Mouse (Mus musculus) macrophage (primary cell): ENCODE data around the gene Rps12. TPM values are rescaled to one million over a fixed set of nuclear protein-coding genes. Genes with fewer than 3 reads are reported as not detected.

ENCODE experiments used
- H3K27ac ChIP-seq: fragments of 350-480 bp; formaldehyde crosslinking; 2 replicates; pipeline ENCODE4 v1.9.0; 2021
- H3K36me3 ChIP-seq: fragments of 350-480 bp; formaldehyde crosslinking; 2 replicates; pipeline ENCODE4 v1.9.0; 2021; ENCODE audit errors: inconsistent target
- H3K4me3 ChIP-seq: fragments of 350-480 bp; formaldehyde crosslinking; 2 replicates; pipeline ENCODE4 v1.9.0; 2021; ENCODE audit errors: inconsistent target
- H3K79me2 ChIP-seq: fragments of 350-480 bp; formaldehyde crosslinking; 2 replicates; pipeline ENCODE4 v1.9.0; 2021; ENCODE audit errors: inconsistent target
- WGBS: methylation state at CpG from one replicate; pipeline ENCODE4 v1.1.7; 2026; ENCODE audit warnings: inconsistent platforms; ENCODE audit not compliant: missing documents; 5-methylcytosine and 5-hydroxymethylcytosine counted together
- polyA plus RNA-seq: library from polyadenylated mRNA; stranded (reverse); fragments of 250-400 nt; gene quantifications from 3 replicates; pipeline ENCODE4 v1.2.4, GENCODE M21; 2018; ENCODE audit warnings: inconsistent platforms

Rps12 gene
- polyA plus RNA-seq, 1 experiment from 2014 or later, result 762 TPM

DNA sequence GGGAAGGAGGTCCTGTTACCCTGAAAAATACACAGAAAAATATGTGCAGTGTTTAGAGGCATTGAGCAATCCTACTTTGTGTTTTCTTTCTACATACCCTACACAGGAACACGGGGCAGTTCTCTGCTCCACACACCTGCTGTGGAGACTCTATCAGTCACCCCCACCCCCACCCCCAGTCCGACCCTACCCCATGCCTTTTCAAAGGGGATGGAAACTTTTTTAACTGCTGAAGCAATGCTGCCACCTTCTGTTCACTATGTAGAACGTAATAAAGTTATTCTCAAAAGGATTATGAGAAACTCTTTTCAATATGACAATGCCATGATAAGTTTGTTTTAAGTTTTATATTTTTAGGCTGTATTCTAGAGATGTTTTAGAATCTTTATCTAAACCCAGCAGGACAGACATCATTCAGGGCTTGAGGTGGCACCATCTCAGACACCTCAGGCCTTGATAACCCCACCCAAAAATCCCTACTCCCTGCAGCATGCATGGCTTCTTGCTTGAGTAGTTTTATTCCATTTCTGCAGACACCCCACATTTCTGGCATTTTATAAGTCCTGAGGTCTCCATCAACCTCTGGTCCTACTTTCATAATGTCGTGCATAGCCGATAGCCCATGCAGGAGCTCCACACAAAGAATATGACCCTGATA lies 9.7 kb downstream of the Rps12 start:
- Histone ChIP-seq H3K27ac (no peak overlapping the region), H3K79me2 (no peaks in the 10 kb centered on the region), H3K36me3 (no peaks in the 10 kb centered on the region), H3K4me3 (no peak overlapping the region)
- 41% methylated on average over 5 of the region's 5 CpGs for WGBS

GRCm38 (mm10) chr10:23754166-23754565 lies 32.9 kb downstream of the Rps12 start:
- no peak overlapping the region for H3K4me3 ChIP-seq
- WGBS, result 79% methylated on average over 7 of the region's 7 CpGs

More at GRCm38 (mm10) chr10:23754166-23754565, 32.9 kb downstream of the Rps12 start:
- no peak overlapping the region for H3K27ac ChIP-seq
- no peaks in the 10 kb centered on the region for H3K79me2 ChIP-seq
- H3K36me3 ChIP-seq, result no peaks in the 10 kb centered on the region

Other genes starting within 250 kb of the Rps12 start
- 1.3 to 1.5 TPM (median 1.4 TPM) in 3 replicates for gene Slc18b1, start 9.7 kb upstream of the Rps12 start, polyA plus RNA-seq
- gene Vnn3, start 64.2 kb upstream of the Rps12 start, polyA plus RNA-seq, result 0.67 to 5.3 TPM (median 1.7 TPM) in 3 replicates
- not detected in 3 replicates for gene Vnn1, start 107.4 kb upstream of the Rps12 start, polyA plus RNA-seq
- gene Taar1, start 133.1 kb upstream of the Rps12 start, polyA plus RNA-seq, result not detected in 3 replicates
- gene Taar2, start 151.3 kb upstream of the Rps12 start, polyA plus RNA-seq, result not detected in 3 replicates
- gene Taar3, start 162.3 kb upstream of the Rps12 start, polyA plus RNA-seq, result not detected in 3 replicates
- not detected in 3 replicates for gene Taar4, start 173.2 kb upstream of the Rps12 start, polyA plus RNA-seq
- not detected in 3 replicates for gene Taar5, start 183.4 kb upstream of the Rps12 start, polyA plus RNA-seq
- not detected in 3 replicates for gene Taar6, start 198.4 kb upstream of the Rps12 start, polyA plus RNA-seq
- gene Taar7a, start 206.2 kb upstream of the Rps12 start, polyA plus RNA-seq, result not detected in 3 replicates
- not detected in 3 replicates for gene Taar7b, start 212.7 kb upstream of the Rps12 start, polyA plus RNA-seq
- not detected in 3 replicates for gene Taar7d, start 239.9 kb upstream of the Rps12 start, polyA plus RNA-seq